Mouse (Mus musculus) ES-Bruce4 (cell line): ENCODE data around the gene Plpp1. TPM values are rescaled to one million over a fixed set of nuclear protein-coding genes. Genes with fewer than 3 reads are reported as not detected.

Source experiments
- H3K27ac ChIP-seq: 2 replicates; pipeline ENCODE4 v1.5.1; 2012; ENCODE audit warnings: low read length, inconsistent platforms; ENCODE audit not compliant: insufficient read depth
- H3K27me3 ChIP-seq: 2 replicates; pipeline ENCODE4 v1.6.1; 2012; ENCODE audit warnings: mild to moderate bottlenecking, low read length, inconsistent platforms; ENCODE audit not compliant: control insufficient read depth, poor library complexity, insufficient read depth, severe bottlenecking
- H3K36me3 ChIP-seq: 2 replicates; pipeline ENCODE4 v1.6.1; 2012; ENCODE audit warnings: inconsistent platforms, mild to moderate bottlenecking, low read length, moderate library complexity; ENCODE audit not compliant: control insufficient read depth, poor library complexity, insufficient read depth, severe bottlenecking
- H3K4me1 ChIP-seq: one replicate; pipeline ENCODE4 v1.8.1; 2011; ENCODE audit warnings: low read length; ENCODE audit not compliant: control insufficient read depth, insufficient read depth
- H3K4me3 ChIP-seq: 2 replicates; pipeline ENCODE4 v1.5.1; 2011; ENCODE audit warnings: low read depth, mild to moderate bottlenecking, low read length
- H3K9ac ChIP-seq: 2 replicates; pipeline ENCODE4 v1.6.1; 2012; ENCODE audit warnings: low read depth, mild to moderate bottlenecking, inconsistent platforms; ENCODE audit not compliant: poor library complexity, severe bottlenecking
- H3K9me3 ChIP-seq: replicated peaks from 2 replicates; pipeline ENCODE4 v1.6.1; 2012; ENCODE audit warnings: mild to moderate bottlenecking, low read length, inconsistent platforms; ENCODE audit not compliant: control insufficient read depth, poor library complexity, insufficient read depth, severe bottlenecking
- CTCF ChIP-seq: IDR thresholded peaks from one replicate; pipeline ENCODE4 v1.8.1; 2011; ENCODE audit warnings: low read depth, low read length
- EP300 ChIP-seq: IDR thresholded peaks from 2 replicates; pipeline ENCODE4 v1.6.1; 2011; ENCODE audit warnings: low read depth, low read length; ENCODE audit not compliant: insufficient read depth
- POLR2A ChIP-seq: IDR thresholded peaks from one replicate; pipeline ENCODE4 v1.8.1; 2011; ENCODE audit warnings: low read length; ENCODE audit not compliant: insufficient read depth
- polyA plus RNA-seq: library from polyadenylated mRNA; stranded (reverse); fragments of >200 nt; gene quantifications from 2 replicates; pipeline ENCODE4 v1.2.4, GENCODE M21; 2011; ENCODE audit warnings: low read depth; ENCODE audit not compliant: missing spikeins, insufficient read depth, insufficient read length

Gene Plpp1
- polyA plus RNA-seq, 1 experiment: 19.9 TPM

DNA sequence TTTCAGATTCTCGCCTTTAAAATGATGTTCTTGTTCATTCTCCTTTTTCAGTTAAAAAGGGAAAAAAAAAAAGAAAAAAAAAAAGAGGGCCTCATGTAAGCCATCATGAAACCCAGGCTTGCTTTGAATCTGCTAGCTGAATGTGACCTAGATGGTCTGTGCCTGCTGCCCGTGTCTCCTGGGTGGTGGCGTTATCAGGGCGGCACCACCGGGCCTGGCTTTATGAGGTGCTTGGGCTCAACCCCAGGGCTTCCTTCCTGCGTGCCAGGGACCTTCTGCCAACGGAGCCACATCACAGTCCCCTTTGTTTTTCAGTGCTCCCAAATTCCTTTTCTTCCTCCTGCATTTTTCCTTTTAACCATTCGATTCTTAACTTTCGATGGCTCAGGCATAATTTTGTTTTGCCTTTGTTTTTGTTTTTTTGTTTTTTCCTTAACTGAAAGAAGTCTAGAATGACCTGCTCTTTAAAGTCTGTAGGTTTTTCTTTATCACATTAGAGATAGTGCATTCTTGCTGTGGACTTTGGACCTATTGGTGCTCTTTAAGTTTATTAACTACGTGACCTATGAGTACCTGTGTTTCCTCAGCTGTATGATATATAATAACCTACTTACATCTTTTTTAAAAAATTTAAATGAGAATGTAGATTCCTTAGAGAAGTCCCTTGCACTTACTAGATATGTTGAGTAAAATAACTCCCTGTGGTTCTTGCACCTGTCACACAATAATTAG lies 7.5 kb downstream of the Plpp1 start:
- Histone ChIP-seq H3K27ac (no peak overlapping the region), H3K36me3 (peaks cover 19% of the 10 kb centered on the region), H3K9ac (no peak overlapping the region), H3K4me3 (no peak overlapping the region), H3K27me3 (no peaks in the 10 kb centered on the region), H3K4me1 (peaks cover 2% of the 10 kb centered on the region), H3K9me3 (peaks cover 9% of the 10 kb centered on the region)
- TF ChIP-seq CTCF (no peak), POLR2A (no peak), EP300 (no peak)

- Histone ChIP-seq H3K9ac (no peak overlapping the region), H3K27me3 (no peaks in the 10 kb centered on the region)
- no peak for TF ChIP-seq EP300
- no peak for TF ChIP-seq CTCF
- TF ChIP-seq POLR2A: no peak
Measured at GRCm38 (mm10) chr13:112809504-112810247, 9.1 kb downstream of the Plpp1 start.

GRCm38 (mm10) chr13:112810248-112810645 lies 9.7 kb downstream of the Plpp1 start:
- H3K9ac ChIP-seq: no peak overlapping the region
- TF ChIP-seq CTCF: no peak
- TF ChIP-seq POLR2A: no peak
- TF ChIP-seq EP300: no peak
- peaks cover 9% of the 10 kb centered on the region for H3K9me3 ChIP-seq
- no peak overlapping the region for H3K4me3 ChIP-seq
- peaks cover 19% of the 10 kb centered on the region for H3K36me3 ChIP-seq
- no peak overlapping the region for H3K27ac ChIP-seq
- H3K4me1 ChIP-seq: no peaks in the 10 kb centered on the region
- no peaks in the 10 kb centered on the region for H3K27me3 ChIP-seq

More at GRCm38 (mm10) chr13:112809504-112810247, 9.1 kb downstream of the Plpp1 start:
- Histone ChIP-seq H3K4me1 (no peaks in the 10 kb centered on the region), H3K9me3 (peaks cover 9% of the 10 kb centered on the region), H3K36me3 (peaks cover 20% of the 10 kb centered on the region), H3K27ac (no peak overlapping the region), H3K4me3 (no peak overlapping the region)

DNA sequence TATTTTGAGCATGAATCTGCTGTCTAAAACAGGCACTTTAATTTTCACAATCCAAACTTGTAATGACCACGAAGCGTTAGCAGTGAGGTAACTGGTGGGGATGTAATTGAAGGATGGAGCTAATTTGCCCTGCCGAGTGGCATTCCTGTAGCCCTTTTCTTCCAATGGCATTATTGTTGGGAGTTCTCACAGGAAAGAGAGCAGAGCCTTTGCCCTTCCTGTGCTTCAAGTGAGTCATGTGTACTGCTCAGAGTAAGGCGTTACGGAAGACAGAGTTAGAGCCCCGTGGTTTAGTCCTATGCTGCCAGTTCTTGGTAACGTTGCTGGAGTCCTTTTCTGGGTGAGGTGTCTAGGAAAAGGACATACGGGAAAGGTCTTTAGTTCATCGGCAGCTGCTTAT lies 10.2 kb downstream of the Plpp1 start:
- H3K36me3 ChIP-seq: peaks cover 15% of the 10 kb centered on the region
- no peaks in the 10 kb centered on the region for H3K27me3 ChIP-seq
- no peak for TF ChIP-seq CTCF
- TF ChIP-seq EP300: no peak
- TF ChIP-seq POLR2A: no peak
- no peak overlapping the region for H3K27ac ChIP-seq
- H3K9ac ChIP-seq: no peak overlapping the region
- peaks cover 6% of the 10 kb centered on the region for H3K9me3 ChIP-seq
- H3K4me3 ChIP-seq: no peak overlapping the region
- H3K4me1 ChIP-seq: no peaks in the 10 kb centered on the region

- H3K36me3 ChIP-seq: peaks cover 4% of the 10 kb centered on the region; the same call in 1 of the 2 replicates
- H3K27ac ChIP-seq: no peak overlapping the region
- H3K27me3 ChIP-seq: no peaks in the 10 kb centered on the region
- no peaks in the 10 kb centered on the region for H3K4me1 ChIP-seq
- TF ChIP-seq EP300: no peak
- no peak for TF ChIP-seq POLR2A
- no peak for TF ChIP-seq CTCF
- no peak overlapping the region for H3K4me3 ChIP-seq
- no peak overlapping the region for H3K9ac ChIP-seq
- H3K9me3 ChIP-seq: no peaks in the 10 kb centered on the region
Measured at GRCm38 (mm10) chr13:112811708-112812403, 11.3 kb downstream of the Plpp1 start.

DNA sequence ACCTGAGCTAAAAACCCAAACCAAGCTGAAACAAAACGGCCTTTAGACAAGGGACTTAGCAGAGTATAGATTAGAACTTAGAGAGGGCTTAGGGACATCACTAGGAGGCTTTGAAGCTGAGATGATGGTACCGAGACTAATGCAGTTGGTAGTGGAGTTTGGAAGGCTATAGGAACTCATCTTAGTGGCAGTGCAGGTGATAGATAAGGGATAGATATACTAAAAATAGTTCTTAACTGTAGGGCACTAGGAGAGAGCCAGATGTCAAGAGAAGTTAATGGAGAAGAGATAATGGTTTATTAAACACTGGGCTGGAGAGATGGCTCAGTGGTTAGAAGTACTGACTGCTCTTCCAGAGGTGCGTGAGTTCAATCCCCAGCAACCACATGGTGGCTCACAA lies 15.4 kb downstream of the Plpp1 start:
- Histone ChIP-seq H3K36me3 (0 out of 2 replicates have a peak, but pooled peaks cover 4% of the 10 kb centered on the region), H3K4me3 (no peak overlapping the region), H3K9me3 (no peaks in the 10 kb centered on the region), H3K9ac (no peak overlapping the region), H3K27ac (no peak overlapping the region), H3K27me3 (no peaks in the 10 kb centered on the region), H3K4me1 (no peaks in the 10 kb centered on the region)
- TF ChIP-seq EP300: no peak
- no peak for TF ChIP-seq POLR2A
- TF ChIP-seq CTCF: no peak
